14 mouse cellular contexts compared by ENCODE assay signal in genomic region chr11:116949832-116950231, GRCm38 (mm10). TPM values are rescaled to one million over a fixed set of nuclear protein-coding genes. Genes with fewer than 3 reads are reported as not detected.
A peak's percentile ranks its signal among the peaks of the same experiment; 100 is the strongest.
DNase-seq lines count a peak whose midpoint lies in the region; TF ChIP-seq lines count a peak whose summit lies in the region.
"Had no signal": no experiment of that assay in that cellular context is flagged by ENCODE, and none has a peak within 500 bp of the region (broad histone marks: within the 10 kb centered on the region; RNA-seq: fewer than 3 reads in every experiment).

No protein-coding gene starts in this region.

- no peaks in the 10 kb centered on the region for H3K36me3 ChIP-seq in thymus, adult 2 months (ENCODE audit: control insufficient read depth, insufficient read depth, low read length)
- H3K36me3 ChIP-seq: limb, embryonic 13.5 days had no signal

- no peak overlapping the region for H3K27ac ChIP-seq in thymus, adult 2 months (ENCODE audit: control insufficient read depth, insufficient read depth, low read length)
- H3K27ac ChIP-seq: limb, embryonic 13.5 days; midbrain, embryonic 10.5 days; neural tube, embryonic 12.5 days had no signal

- TF ChIP-seq POLR2A in thymus, adult 2 months (IDR thresholded peaks at IDR 0.05; ENCODE audit: control insufficient read depth, extremely low read depth, insufficient read depth, low read length, poor library complexity), result no peak

- H3K4me3 ChIP-seq in thymus, adult 2 months (ENCODE audit: control insufficient read depth, insufficient read depth, low read length), result peak overlapping the region; percentile 7; the same call in 1 of the 2 replicates
- H3K4me3 ChIP-seq: limb, embryonic 13.5 days; midbrain, embryonic 10.5 days; neural tube, embryonic 12.5 days had no signal

- no peaks in the 10 kb centered on the region for H3K27me3 ChIP-seq in thymus, adult 2 months (ENCODE audit: control insufficient read depth, insufficient read depth, low read length)
- H3K27me3 ChIP-seq: limb, embryonic 13.5 days; neural tube, embryonic 12.5 days had no signal

- WGBS in thymus, adult 2 months, result 8% methylated on average over 9 of the region's 9 CpGs
- WGBS in large intestine, adult 2 months, result 28% methylated on average over 9 of the region's 9 CpGs

- peaks cover 9% of the 10 kb centered on the region for H3K4me1 ChIP-seq in thymus, adult 2 months (replicated peaks; ENCODE audit: control insufficient read depth, insufficient read depth, low read length)
- H3K4me1 ChIP-seq: neural tube, embryonic 12.5 days had no signal

- intact Hi-C loops in left cerebral cortex, postnatal 10 days (cut with DNase I), result no loop called here

- peak; percentile 15 for DNase-seq in thymus, adult 2 months
- DNase-seq in thymus, adult 18-20 months, result no peak
- DNase-seq in adrenal gland, adult 2 months, result peak; percentile 83
- peak; percentile 44 for DNase-seq in large intestine, adult 2 months (ENCODE audit: low read depth, low spot score)
- DNase-seq in thymus, postnatal 36 days, result peak; percentile 6 to 22
- DNase-seq in MN1 (ENCODE audit: low spot score), result no peak
- DNase-seq in left cerebral cortex, postnatal 10 days (ENCODE audit: extremely low spot score in 1 of 2, low spot score in 2 of 2), result no peak
- no peak for DNase-seq in retina, postnatal 1 day
- DNase-seq: cerebellum, adult 8-10 months; lung, embryonic 14.5 days had no signal

- no peak for TF ChIP-seq CTCF in thymus, adult 2 months (IDR thresholded peaks at IDR 0.05; ENCODE audit: borderline replicate concordance, control insufficient read depth, extremely low read depth, insufficient read depth, low read length, poor library complexity)

RNA-seq across cellular contexts. Expression of gene Mgat5b, which starts 31.2 kb away (rescaled TPM):
- polyA plus RNA-seq in thymus, adult 2 months (2012; rRNA removed), result 6.1 and 6.4 TPM in 2 replicates
- under 1 TPM; 0.21 to 0.92 TPM for total RNA-seq in adrenal gland, adult 2 months (2021)
- polyA plus RNA-seq in adrenal gland, adult 2 months (2012; rRNA removed), result 1.8 and 1.9 TPM in 2 replicates
- polyA plus RNA-seq in large intestine, adult 2 months (2012; rRNA removed), result 0.03 and 0.15 TPM in 2 replicates
- total RNA-seq in left cerebral cortex, postnatal 10 days (2021), result 10 to 100 TPM; 91.5 to 94.4 TPM
- total RNA-seq: gastrocnemius, adult 8-10 months had no signal

Comparison
In these comparisons a context has a peak if more than half of its experiments do, and no peak if none do; other contexts are left out.
1. DNase-seq: peak in thymus, adult 2 months (single experiment), adrenal gland, adult 2 months (single experiment), large intestine, adult 2 months (single experiment) and thymus, postnatal 36 days (2 of 2); none in thymus, adult 18-20 months (0 of 2), MN1 (single experiment), left cerebral cortex, postnatal 10 days (0 of 2) and retina, postnatal 1 day (single experiment).